Mouse (Mus musculus): ENCODE data around the gene C330007P06Rik.
"Not testable (repeated sequence)": the region's sequence is repeated elsewhere in the genome, so short reads cannot be mapped to it uniquely, and the experiment has no call there.

The C330007P06Rik gene

DNA sequence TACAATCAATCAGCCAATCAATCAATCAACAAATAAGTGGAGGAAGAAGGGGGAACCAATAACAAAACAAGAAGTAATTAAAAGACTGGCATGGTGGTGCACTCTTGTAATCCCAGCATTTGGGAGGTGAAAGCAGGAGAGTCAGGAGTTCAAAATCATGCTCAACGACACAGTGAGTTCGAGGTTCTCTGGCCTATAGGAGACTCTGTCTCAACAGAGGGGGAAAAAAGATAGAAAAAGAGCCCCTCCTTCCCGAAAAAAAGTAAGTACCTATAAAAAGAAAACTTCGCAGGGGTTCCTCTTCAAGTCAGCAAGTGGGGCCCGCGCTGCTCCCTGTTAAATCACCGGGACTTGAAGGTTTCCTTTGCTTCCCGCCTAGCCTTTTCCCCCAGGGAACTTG is at the start of gene C330007P06Rik, which contains the start of gene Ube2a:
C330007P06Rik (minus strand) TSS at position 347 of the 400 bp plus-strand sequence.
Ube2a (plus strand) TSS at position 136 of the 400 bp plus-strand sequence.
- no peak for DNase-seq (ENCODE audit: low spot score)

DNA sequence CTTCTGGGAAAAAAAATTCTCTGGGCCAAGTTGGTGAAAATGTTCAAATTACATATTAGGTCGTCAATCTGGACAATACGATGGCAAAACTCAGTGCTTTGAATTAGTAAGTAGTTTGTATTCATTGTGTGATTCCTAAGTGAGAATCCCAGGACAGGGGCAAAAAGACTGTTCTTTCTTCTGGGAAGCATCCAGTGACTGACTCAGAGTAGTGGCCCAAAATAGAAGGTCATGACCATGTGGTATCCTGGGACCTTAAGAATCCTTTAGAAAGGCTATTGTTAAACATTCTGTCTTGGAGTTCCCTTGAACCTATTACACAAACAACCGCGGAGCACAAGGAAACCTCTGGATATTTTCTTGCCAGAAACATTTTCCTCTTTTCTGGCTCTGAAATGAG is 47.4 kb upstream of the C330007P06Rik start:
- peak; percentile 50 for DNase-seq (ENCODE audit: low spot score)

DNA sequence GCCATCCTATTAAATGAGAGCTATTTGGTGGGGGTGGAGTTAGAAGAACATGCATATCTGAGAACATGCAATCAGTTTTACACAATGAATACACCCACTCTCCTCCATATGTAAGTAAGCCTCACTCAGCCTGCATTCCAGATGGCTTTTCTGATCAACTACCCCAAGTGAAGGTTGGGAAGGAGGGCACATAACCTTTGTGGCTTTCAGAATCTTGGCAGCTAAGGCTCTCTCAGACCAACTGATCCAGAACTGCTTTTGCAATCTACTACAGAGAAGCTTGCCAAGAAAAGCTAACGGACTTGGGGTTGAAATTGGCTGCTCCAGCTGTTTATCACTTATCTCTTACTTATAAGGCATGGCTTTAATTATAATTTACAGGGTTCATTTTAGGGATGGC is 43.8 kb upstream of the C330007P06Rik start:
- DNase-seq (ENCODE audit: low spot score) = peak; percentile 80

DNA sequence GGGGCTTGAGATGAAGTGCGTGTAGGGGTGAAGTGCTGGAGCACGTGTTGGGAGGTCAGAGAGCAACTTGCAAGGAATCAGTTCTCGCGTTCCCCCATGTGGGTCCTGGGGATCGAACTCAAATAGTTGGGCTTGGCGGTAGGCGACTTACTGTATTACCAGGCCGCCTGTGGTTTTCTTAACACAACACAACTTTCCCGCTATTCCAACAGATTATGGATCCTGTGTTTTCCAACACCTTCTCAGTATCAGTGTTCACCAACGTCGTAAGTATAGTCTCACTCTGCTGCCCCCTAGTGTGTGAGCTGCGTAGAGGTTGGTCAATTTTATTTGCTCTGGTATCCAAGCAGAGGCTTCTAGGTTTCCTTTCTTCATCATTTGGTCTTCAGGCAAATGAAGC is 37.4 kb upstream of the C330007P06Rik start:
- peak; percentile 51 for DNase-seq (ENCODE audit: low spot score)

DNA sequence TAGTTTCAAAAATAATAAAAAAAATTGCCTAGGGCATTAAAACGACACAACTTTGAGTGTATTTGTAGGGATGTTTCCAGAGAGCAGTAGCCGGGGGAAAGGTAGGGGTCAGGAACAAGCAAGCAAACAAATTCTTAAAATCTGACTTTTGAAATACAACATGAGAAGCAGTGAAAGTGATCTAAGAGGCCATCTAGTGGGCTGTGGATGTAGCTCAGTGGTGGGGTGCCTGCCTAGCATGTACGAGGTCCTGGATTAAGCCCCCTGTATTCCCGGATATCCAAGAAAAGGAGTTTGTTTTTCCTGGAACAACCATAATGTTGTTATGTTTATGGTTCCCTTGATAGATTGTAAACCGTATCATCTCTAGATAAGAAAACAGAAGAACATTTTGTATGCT is 32.6 kb upstream of the C330007P06Rik start:
- peak; percentile 31 for DNase-seq (ENCODE audit: low spot score)

DNA sequence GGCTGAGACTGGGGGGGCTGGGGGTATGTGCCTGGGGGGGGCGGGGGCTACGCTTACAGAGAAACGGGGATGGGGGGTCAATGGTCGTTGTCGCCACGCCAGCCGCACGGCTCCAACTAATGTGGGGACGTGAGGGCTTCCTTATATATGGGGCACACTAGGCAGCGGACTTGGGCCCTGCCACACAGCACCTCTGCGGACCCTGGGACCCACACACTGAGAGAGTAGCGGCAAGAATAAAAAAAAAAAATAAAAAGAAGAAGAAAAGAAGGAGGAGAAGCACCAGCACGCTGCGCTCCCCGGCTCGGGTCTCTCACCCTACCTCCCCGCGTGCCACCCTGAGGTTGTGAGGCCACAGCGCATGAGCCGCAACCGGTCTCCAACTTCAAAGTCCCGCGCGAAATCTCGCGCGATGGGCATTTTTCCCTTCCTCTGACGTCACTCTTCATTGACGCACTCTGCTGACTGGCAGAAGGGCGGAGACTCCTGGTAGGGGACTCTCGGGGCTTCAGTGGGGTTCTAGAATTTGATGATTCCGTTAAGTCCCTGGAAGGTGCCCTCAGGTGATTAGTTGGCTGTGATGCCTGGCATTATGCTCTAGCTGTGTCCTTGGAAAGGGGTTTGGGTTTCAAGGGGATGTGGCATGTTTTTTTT is 29.3 kb upstream of the C330007P06Rik start:
- peak; percentile 92 for DNase-seq (ENCODE audit: low spot score)

DNA sequence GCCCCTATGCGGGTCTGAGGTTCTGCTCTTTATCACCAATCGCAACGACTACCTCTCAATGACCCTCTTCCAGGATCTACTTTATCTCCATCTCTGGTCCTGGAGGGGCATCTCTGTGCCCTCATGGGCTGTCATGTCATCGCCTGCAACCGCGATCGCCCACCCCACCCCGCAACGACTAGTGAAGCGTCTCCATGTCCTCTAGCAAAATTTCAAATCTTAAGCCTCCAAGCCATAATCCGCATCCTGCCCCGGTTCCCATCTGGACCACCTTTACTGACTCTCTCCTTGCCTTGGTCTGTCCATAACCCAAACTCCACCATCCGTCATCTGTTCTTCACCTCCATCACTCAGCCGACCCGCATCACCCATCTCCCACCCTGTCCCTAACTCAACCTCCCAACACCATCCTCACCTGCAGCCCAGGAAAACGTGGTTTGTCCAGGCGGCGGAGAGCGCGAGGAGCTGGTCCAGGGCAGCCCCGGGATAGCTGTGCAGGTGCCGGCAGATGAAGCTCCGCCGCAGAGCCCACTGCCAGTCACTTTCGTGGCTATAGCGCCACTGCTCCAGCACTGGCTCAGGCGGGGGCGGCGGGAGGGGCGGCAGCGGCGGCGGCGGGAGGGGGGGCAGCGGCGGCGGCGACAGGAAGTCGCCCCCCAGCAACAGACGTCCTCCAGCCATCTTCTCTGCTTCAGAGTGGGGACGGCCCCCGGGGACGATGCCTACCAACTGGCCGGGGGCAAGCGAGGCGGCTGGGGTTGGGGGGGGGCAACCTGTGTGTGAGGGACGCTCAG is 28.6 kb upstream of the C330007P06Rik start, which contains the start of gene Nkrf:
Nkrf (minus strand) TSS at position 579 of the 794 bp plus-strand sequence.
- DNase-seq (ENCODE audit: low spot score) = no peak

DNA sequence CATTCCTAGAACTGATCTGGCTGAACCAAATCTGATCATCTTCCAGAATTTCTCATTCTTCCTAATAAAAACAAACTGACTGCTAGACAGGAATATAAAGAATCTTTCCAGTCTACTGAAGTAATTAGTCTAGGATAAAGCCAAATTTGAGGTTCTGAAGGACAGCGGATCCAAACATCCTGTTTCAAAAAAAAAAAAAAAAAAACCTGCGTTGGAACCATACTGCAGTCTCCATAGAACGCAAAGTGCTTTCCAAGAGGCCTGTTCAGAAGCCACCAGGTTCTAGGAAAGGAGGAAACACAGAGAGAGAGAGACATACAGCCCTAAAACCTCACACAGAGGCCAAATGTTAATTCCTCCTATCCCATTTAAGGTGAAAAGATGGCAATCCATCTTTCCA is 27.7 kb upstream of the C330007P06Rik start:
- DNase-seq (ENCODE audit: low spot score) = no peak

DNA sequence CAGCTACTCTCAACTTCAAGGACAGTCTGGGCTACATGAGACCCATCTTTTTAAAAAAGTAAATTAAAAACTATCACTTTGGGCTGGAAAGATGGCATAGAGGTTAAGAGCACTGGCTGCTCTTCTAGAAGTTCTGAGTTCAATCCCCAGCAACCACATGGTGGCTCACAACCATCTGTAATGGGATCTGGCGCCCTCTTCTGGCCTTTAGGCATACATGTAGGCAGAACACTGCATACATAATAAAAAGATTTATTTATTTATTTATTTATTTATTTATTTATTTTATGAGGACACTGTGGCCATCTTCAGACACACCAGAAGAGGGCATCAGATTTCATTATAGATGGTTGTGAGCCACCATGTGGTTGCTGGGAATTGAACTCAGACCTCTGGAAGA is 25.0 kb upstream of the C330007P06Rik start:
- DNase-seq (ENCODE audit: low spot score) = not testable (repeated sequence)

DNA sequence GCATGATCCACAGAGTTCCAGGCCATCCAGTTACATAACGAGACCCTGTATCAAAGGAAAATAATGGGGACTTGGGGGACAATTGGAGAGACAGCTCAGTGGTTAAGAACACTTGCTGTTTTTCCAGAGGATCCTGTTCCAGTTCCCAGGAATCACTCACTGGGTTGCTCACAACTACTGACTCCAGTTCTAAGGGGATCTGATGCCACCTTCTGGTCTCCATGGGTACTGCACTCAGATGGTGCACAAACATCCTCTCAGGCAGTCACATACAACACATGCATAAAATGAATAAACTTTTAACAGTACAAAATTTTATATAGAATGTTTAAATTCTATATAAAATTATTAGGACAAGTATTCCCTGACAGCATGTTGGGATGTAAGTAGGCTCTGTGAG is 10.8 kb upstream of the C330007P06Rik start:
- DNase-seq (ENCODE audit: low spot score) = no peak

DNA sequence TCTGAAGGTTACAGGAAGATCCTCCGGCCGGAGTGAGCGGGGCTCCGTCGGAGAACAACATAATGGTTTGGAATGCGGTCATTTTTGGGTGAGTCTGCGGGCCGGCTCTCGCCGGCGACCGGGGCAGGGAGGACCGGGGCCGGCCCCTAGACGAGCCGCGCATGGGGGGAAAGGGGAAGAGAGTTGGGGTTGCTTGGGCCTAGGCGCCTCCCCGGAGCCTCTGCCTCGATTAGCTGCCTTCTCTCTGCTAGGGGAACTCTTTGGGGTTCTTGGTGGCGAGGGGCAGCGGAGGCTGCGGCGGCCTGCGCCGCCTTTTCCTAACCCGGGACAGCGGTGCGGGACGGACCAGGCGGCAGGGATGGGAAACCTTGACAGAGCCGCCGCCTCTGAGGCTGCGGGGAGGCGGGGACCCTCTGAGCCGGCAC is 805 bp upstream of the C330007P06Rik start:
- peak; percentile 13 for DNase-seq (ENCODE audit: low spot score)

DNA sequence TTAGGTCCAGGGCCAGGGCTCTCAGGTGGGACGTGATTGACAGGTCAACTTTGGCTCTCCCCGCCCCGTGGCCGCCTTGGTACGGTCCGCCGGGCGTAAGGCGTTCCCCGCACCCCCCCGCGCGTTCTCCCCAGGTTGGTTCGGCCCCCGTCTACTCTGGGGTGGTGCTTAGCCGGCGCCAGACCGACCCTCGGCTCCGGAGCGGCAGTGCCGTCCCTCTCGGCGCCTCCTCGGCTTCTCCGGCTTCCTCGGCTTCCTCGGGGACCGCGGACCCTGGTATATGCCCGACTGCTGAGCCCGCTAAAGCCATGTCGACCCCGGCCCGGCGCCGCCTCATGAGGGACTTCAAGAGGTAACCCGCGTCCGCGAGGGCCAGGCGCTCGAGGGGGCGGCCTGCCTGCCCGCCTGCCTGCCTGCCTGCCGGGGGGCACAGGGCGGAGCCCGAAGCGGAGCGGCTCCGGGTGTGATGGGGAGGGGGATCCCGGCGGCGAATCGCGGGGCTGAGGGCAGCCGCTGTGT is 326 bp upstream of the C330007P06Rik start:
- DNase-seq (ENCODE audit: low spot score) = peak; percentile 83

DNA sequence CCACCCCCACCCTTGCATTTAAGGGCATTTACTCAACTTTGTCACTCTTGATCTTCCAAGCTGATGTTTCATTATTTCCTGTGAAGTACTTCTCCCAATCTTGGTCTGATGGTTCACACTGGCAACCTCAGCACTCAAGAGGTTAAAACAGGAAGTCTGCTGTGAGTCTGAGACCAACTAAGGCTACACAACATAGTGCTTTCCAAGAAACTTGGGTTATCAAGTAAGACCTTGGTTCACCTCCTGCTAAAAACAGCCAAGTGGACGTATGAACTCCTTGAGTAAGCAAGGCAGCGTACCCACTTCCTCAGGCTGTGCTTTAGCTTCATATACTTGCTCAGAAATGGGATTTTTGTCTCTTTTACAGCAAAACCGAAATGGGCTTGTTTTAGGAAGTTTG is 3.5 kb downstream of the C330007P06Rik start:
- DNase-seq (ENCODE audit: low spot score) = no peak

DNA sequence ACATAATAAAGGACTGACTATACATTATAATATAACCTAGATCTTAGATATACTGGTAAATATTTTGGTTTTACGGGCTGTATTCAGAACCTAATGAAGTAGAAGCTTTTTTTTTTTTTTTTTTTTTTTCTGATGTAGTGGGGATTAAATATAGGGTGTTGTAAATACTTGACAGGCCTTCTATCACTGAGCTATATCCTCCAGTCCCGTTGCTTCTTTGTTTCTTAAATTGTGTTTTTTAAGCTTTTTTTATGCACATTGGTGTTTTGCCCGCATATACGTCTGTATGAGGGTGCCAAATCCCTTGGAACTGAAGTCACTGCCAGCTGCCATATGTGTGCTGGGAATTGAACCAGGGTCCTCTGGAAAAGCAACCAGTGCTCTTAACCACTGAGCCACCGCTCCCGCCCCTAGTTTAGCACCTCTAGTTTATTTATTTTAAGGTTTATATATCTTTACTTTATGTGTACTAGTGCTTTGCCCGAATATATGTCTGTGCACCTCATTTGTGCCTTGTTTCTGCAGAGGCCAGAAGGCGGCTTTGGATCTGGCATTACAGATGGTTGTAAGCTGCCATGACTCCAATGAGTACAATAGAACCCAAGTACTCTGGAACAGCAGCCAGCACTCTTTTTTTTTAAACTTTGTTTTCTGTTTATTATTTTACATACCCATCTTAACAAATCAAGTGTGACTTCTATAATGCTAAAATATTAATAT is 9.1 kb downstream of the C330007P06Rik start:
- DNase-seq (ENCODE audit: low spot score) = peak; percentile 14

DNA sequence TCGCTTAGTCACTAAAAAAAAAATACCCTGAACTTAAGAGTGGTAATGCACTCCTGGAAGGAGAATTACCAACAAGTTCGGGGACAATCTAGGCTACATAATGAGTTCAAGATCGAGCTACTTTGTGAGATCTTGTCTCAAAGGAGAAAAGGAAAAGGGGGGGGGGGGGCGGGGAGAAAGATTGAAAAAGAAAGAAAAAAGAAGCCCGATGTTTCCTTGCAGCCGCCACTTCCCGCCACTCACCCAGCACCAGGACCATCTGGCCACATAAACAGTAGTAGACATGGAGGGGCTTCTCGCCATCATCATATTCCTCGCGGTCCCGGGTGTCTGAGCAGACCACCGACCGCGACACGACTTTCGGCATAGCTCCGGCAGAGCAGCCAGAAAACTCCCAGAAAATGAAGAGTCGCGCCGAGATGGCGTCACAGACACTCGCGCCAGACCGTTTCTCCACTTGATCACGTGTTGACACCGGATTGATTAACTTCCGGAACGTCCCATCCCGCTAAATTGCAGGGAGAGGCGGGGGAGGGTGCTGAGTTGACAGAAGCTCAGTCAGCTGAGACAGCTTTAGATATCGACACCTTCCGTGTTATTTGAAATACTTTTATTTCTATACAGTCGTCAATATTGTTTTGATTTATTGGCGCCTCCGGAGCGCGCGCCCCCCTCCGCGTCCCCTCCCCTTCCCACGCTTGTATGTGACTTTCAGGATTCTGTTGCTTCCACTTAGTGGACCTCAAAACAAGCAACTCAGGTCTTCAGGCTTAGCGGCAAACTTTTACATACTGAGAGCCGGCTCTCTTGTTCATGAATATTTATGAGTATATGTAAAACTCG is 9.9 kb downstream of the C330007P06Rik start:
- DNase-seq (ENCODE audit: low spot score) = peak; percentile 89

DNA sequence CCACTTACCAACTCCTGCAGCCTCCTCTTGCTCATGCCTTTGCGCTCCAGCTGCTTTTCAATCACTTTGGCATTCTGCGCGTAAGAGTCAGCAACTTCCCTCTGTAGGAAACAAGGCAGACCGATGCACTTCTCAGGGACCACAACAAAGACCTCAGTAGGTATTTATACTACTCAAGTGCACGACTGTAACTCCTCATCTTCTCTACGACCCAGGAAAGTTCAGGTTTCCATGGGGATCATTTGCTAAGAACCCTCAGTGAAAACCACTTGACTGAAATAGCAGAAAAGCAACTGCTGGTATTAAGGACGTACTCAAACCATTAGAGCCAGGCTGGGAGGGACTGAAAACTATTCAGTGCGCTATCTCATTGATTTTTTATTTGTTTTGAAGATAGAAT is 21.3 kb downstream of the C330007P06Rik start:
- DNase-seq (ENCODE audit: low spot score) = no peak

DNA sequence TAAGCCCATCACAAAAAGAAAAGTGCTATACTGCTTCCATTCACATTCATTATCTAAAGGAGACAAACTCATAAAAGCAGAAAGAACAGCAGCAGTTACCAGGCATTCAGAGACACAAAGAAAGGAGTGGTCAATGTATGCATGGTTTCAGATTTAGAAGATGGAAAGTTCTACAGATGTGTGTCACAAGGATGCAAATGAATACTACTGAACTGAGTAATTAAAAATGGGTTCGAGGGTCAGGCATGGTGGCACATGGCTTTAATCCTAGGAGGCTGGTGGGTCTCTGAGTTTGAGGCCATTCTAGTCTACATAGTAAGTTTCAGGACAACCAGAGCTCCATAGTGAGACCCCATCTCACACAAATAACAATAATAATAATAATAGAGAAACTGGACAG is 26.8 kb downstream of the C330007P06Rik start:
- DNase-seq (ENCODE audit: low spot score) = no peak

DNA sequence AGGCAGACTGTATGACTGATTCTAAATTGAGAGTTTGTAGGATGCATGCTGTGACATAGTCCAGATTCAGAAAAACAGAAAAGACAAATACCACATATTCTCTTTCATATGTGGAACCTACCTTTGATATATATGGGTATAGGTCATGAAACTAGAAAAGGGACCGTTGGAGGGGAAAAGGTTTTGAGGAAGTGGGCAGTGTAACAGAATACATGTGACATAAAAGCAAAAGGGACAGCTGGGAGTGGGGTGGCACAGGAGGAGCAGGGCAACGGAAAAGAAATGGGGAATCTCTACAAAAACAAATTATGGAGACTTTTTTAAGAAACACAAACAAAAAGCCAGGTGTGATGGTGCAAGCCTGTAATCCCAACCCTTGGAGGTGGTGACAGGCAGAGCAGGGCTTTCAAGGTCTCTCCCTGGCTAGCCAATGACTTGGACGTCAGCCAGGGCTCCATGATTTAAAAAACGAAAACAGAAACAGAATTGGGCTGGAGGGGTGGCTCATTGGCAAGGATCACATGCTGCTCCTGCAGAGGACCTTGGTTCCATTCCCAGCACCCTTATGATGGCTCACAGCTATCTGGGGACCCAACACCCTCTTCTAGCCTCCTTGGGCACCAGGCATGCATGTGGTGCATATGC is 30.4 kb downstream of the C330007P06Rik start:
- no peak for DNase-seq (ENCODE audit: low spot score)

DNA sequence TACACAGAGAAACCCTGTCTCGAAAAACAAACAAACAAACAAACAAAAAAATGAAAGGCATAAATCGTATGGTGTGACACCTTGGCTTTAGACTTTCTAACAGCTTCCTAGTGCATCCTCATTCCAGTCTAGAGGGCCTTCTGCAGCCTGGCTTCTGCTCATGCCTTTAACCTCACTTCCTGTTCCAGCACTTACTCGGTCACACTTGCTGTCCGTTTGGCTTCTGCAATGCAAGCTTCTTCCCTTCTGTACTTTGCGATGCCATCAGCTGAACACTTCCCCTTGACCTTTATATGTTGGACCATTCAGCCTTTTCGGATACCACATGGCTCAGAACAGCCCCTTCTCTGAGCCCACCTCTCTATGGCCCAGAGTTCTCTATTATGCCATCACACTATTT is 32.2 kb downstream of the C330007P06Rik start:
- no peak for DNase-seq (ENCODE audit: low spot score)

DNA sequence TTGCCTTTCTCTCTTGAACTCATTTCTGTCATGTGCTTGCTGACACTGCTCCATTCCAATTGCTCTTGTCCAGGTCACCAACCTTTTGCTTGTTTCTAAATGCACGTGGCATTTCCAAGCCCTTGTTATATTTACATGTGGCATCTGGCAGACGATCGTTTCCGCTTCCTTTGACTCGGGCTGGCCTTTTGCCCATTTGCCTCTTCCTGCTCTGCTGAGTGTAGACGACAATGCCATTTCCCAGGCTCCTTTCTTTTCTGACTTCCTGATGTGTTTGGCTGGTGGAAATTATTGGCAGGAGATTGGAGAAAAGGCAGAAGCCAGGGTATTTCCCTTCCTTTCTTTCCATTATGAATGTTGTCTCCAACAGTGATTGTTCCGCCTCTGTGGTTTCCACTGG is 34.5 kb downstream of the C330007P06Rik start:
- DNase-seq (ENCODE audit: low spot score) = peak; percentile 55

Data from adipocyte (in vitro differentiated cells).